Mouse (Mus musculus): Measurements from ENCODE around the gene Fabp3. TPM values are rescaled to one million over a fixed set of nuclear protein-coding genes. Genes with fewer than 3 reads are reported as not detected.

Gene Fabp3
- polyA plus RNA-seq, 2 experiments = 0.15 to 0.22 TPM

GRCm38 (mm10) chr4:130306796-130307630 lies 1.4 kb upstream of the Fabp3 start:
- H3K4me3 ChIP-seq (ENCODE audit: insufficient read depth in 1 of 2, low read depth in 2 of 2, low read length in 2 of 2) = no peak overlapping the region
- no peaks in the 10 kb centered on the region for H3K36me3 ChIP-seq (replicated peaks; ENCODE audit: control insufficient read depth, insufficient read depth, low read depth)
- peak overlapping the region; percentile 75 for H3K4me2 ChIP-seq (ENCODE audit: low read depth)
- H3K4me1 ChIP-seq (replicated peaks; ENCODE audit: control insufficient read depth in 2 of 2, insufficient read depth in 2 of 2, low read length in 1 of 2) = peaks cover 7 to 18% of the 10 kb centered on the region in 2 experiments
- no peaks in the 10 kb centered on the region for H3K9me3 ChIP-seq (ENCODE audit: control insufficient read depth, low read length)
- no peak overlapping the region for H3K27ac ChIP-seq
- H3K9ac ChIP-seq (replicated peaks) = no peak overlapping the region
- DNase-seq (ENCODE audit: low read depth in 3 of 3, low spot score in 3 of 3) (no peak), ATAC-seq (ENCODE audit: insufficient read depth) (no peak)
- WGBS (ENCODE audit: insufficient replicate concordance) = 72% methylated on average over 10 of the region's 10 CpGs
- peaks cover 52% of the 10 kb centered on the region for H3K27me3 ChIP-seq (ENCODE audit: control insufficient read depth, insufficient read depth, low read length)
- no peak for TF ChIP-seq CTCF (IDR thresholded peaks at IDR 0.05; ENCODE audit: low read depth)
- TF ChIP-seq EP300 (IDR thresholded peaks at IDR 0.05; ENCODE audit: low read depth) = no peak

DNA sequence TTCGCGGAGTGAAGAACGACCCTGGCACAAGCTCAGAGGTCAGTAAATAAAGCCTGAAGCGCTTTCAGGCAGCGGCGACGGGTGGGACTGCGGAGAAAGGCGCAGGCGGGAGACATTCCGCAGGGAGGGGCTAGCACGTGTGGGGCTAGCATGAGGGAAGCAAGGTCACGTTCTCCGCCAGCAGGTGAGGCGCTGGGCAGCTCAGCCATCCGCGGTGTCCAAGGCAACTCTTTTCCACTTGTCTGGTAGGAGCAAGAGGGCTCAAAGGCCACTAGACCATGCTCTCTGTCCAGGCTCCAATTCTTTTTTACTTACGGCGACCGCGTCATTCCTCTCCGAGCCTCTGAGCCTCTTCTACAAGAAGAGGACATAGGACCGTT lies 554 bp upstream of the Fabp3 start:
- H3K9ac ChIP-seq (replicated peaks) = peak overlapping the region; percentile 24; the same call in 1 of the 2 replicates
- ATAC-seq (ENCODE audit: insufficient read depth) = no peak; the same call in 1 of the 2 replicates
- H3K36me3 ChIP-seq (replicated peaks; ENCODE audit: control insufficient read depth, insufficient read depth, low read depth) = no peaks in the 10 kb centered on the region
- no peak for TF ChIP-seq EP300 (IDR thresholded peaks at IDR 0.05; ENCODE audit: low read depth)
- TF ChIP-seq CTCF (IDR thresholded peaks at IDR 0.05; ENCODE audit: low read depth) = 0 out of 2 replicates have a peak, but pooled peaks have one; percentile 20
- WGBS (ENCODE audit: insufficient replicate concordance) = under 1% methylated on average over 23 of the region's 23 CpGs
- no peaks in the 10 kb centered on the region for H3K9me3 ChIP-seq (ENCODE audit: control insufficient read depth, low read length)
- DNase-seq (ENCODE audit: low read depth in 3 of 3, low spot score in 3 of 3) = no peak
- peaks cover 52% of the 10 kb centered on the region for H3K27me3 ChIP-seq (ENCODE audit: control insufficient read depth, insufficient read depth, low read length)
- H3K4me1 ChIP-seq (replicated peaks; ENCODE audit: control insufficient read depth in 2 of 2, insufficient read depth in 2 of 2, low read length in 1 of 2) = peaks cover under 1 to 10% of the 10 kb centered on the region in 2 experiments; a peak in 3 of 4 replicates
- H3K27ac ChIP-seq = no peak overlapping the region
- H3K4me3 ChIP-seq (ENCODE audit: insufficient read depth in 1 of 2, low read depth in 2 of 2, low read length in 2 of 2) = peak overlapping the region; percentile 20 to 51
- H3K4me2 ChIP-seq (ENCODE audit: low read depth) = peak overlapping the region; percentile 75

DNA sequence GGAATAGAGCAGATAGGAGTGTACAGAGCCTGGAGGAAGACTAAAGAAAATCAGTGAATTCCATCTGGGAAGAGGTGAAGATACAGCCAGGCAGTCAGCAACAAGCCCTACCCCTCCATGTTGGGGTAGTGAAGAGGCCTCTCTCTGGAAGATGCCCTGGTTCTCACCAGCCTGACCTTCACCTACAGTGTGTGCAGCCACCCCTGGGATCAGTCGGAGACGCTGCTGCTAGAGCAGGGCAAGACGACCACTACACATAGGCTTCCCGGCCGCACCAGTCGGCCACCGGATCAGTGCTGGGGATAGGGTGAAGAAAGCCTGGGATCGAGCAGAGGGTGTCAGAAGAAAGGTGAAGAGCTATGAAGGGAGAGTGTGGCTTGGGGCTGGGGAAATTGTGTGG lies 859 bp downstream of the Fabp3 start:
- WGBS (ENCODE audit: insufficient replicate concordance) = 42% methylated on average over 8 of the region's 8 CpGs
- DNase-seq (ENCODE audit: low read depth in 3 of 3, low spot score in 3 of 3) (no peak), ATAC-seq (ENCODE audit: insufficient read depth) (no peak)
- H3K9ac ChIP-seq (replicated peaks) = no peak overlapping the region
- no peaks in the 10 kb centered on the region for H3K9me3 ChIP-seq (ENCODE audit: control insufficient read depth, low read length)
- H3K27ac ChIP-seq = no peak overlapping the region
- H3K27me3 ChIP-seq (ENCODE audit: control insufficient read depth, insufficient read depth, low read length) = peaks cover 52% of the 10 kb centered on the region
- H3K4me3 ChIP-seq (ENCODE audit: insufficient read depth in 1 of 2, low read depth in 2 of 2, low read length in 2 of 2) = no peak overlapping the region
- H3K4me1 ChIP-seq (replicated peaks; ENCODE audit: control insufficient read depth in 2 of 2, insufficient read depth in 2 of 2, low read length in 1 of 2) = peaks cover 0 to 9% of the 10 kb centered on the region in 2 experiments; a peak in 2 of 4 replicates
- H3K36me3 ChIP-seq (replicated peaks; ENCODE audit: control insufficient read depth, insufficient read depth, low read depth) = no peaks in the 10 kb centered on the region
- no peak overlapping the region for H3K4me2 ChIP-seq (ENCODE audit: low read depth)
- no peak for TF ChIP-seq EP300 (IDR thresholded peaks at IDR 0.05; ENCODE audit: low read depth)
- TF ChIP-seq CTCF (IDR thresholded peaks at IDR 0.05; ENCODE audit: low read depth) = no peak

- Histone ChIP-seq H3K36me3 (replicated peaks; ENCODE audit: control insufficient read depth, insufficient read depth, low read depth) (peaks cover 2% of the 10 kb centered on the region; the same call in 1 of the 2 replicates), H3K4me1 (replicated peaks; ENCODE audit: control insufficient read depth in 2 of 2, insufficient read depth in 2 of 2, low read length in 1 of 2) (peaks cover 0 to 5% of the 10 kb centered on the region in 2 experiments; a peak in 2 of 4 replicates), H3K27ac (no peak overlapping the region), H3K9ac (replicated peaks) (no peak overlapping the region), H3K4me3 (ENCODE audit: insufficient read depth in 1 of 2, low read depth in 2 of 2, low read length in 2 of 2) (no peak overlapping the region), H3K4me2 (ENCODE audit: low read depth) (no peak overlapping the region), H3K27me3 (ENCODE audit: control insufficient read depth, insufficient read depth, low read length) (peaks cover 40% of the 10 kb centered on the region), H3K9me3 (ENCODE audit: control insufficient read depth, low read length) (no peaks in the 10 kb centered on the region)
- TF ChIP-seq EP300 (IDR thresholded peaks at IDR 0.05; ENCODE audit: low read depth) (no peak), CTCF (IDR thresholded peaks at IDR 0.05; ENCODE audit: low read depth) (no peak)
- no peak for ATAC-seq (ENCODE audit: insufficient read depth)
- DNase-seq (ENCODE audit: low read depth in 3 of 3, low spot score in 3 of 3) = no peak
- WGBS (ENCODE audit: insufficient replicate concordance) = 67% methylated on average over 3 of the region's 3 CpGs
These were observed 4.1 kb downstream of the Fabp3 start for GRCm38 (mm10) chr4:130312526-130312925.

- DNase-seq (ENCODE audit: low read depth in 3 of 3, low spot score in 3 of 3) (no peak), ATAC-seq (ENCODE audit: insufficient read depth) (no peak)
- Histone ChIP-seq H3K4me3 (ENCODE audit: insufficient read depth in 1 of 2, low read depth in 2 of 2, low read length in 2 of 2) (no peak overlapping the region), H3K9ac (replicated peaks) (no peak overlapping the region), H3K9me3 (ENCODE audit: control insufficient read depth, low read length) (no peaks in the 10 kb centered on the region), H3K4me1 (replicated peaks; ENCODE audit: control insufficient read depth in 2 of 2, insufficient read depth in 2 of 2, low read length in 1 of 2) (no peaks in the 10 kb centered on the region), H3K36me3 (replicated peaks; ENCODE audit: control insufficient read depth, insufficient read depth, low read depth) (peaks cover 2% of the 10 kb centered on the region; the same call in 1 of the 2 replicates), H3K27ac (no peak overlapping the region), H3K4me2 (ENCODE audit: low read depth) (no peak overlapping the region), H3K27me3 (ENCODE audit: control insufficient read depth, insufficient read depth, low read length) (peaks cover 29% of the 10 kb centered on the region)
- TF ChIP-seq CTCF (IDR thresholded peaks at IDR 0.05; ENCODE audit: low read depth) = no peak
- WGBS (ENCODE audit: insufficient replicate concordance) = 72% methylated on average over 4 of the region's 4 CpGs
These were observed 5.2 kb downstream of the Fabp3 start for GRCm38 (mm10) chr4:130313552-130313951.
